Mouse (Mus musculus) hindbrain, postnatal 0 days (tissue): ENCODE measurements around the gene Tssk4. TPM values are rescaled to one million over a fixed set of nuclear protein-coding genes. Genes with fewer than 3 reads are reported as not detected.

Experiments used
- ATAC-seq: fragments of 200-750 bp; cut with Nextera tagmentation; 2 replicates; pipeline ENCODE4 v1.8.0; 2017; ENCODE audit warnings: mild to moderate bottlenecking, moderate TSS enrichment, moderate library complexity
- DNase-seq: peaks from one replicate; pipeline ENCODE4 v3.0.0-alpha.2; 2015; ENCODE audit warnings: low spot score
- H3K27ac ChIP-seq: fragments of 300-500 bp; sonication (generic); 2 replicates; pipeline ENCODE4 v1.5.1; 2014; ENCODE audit warnings: mild to moderate bottlenecking
- H3K27me3 ChIP-seq: fragments of 300-500 bp; sonication (generic); 2 replicates; pipeline ENCODE4 v1.6.1; 2014; ENCODE audit warnings: low read length, mixed read lengths; ENCODE audit not compliant: insufficient read depth
- H3K36me3 ChIP-seq: fragments of 300-500 bp; sonication (generic); 2 replicates; pipeline ENCODE4 v1.6.1; 2014; ENCODE audit warnings: low read length, mixed read lengths; ENCODE audit not compliant: insufficient read depth
- H3K4me1 ChIP-seq: fragments of 300-500 bp; sonication (generic); 2 replicates; pipeline ENCODE4 v1.6.1; 2014; ENCODE audit warnings: antibody characterized with exemption, low read length, mixed read lengths; ENCODE audit not compliant: insufficient read depth
- H3K4me2 ChIP-seq: fragments of 300-500 bp; sonication (generic); 2 replicates; pipeline ENCODE4 v1.6.1; 2014; ENCODE audit warnings: low read depth, mild to moderate bottlenecking, low read length, moderate library complexity, mixed read lengths
- H3K4me3 ChIP-seq: fragments of 300-500 bp; sonication (generic); 2 replicates; pipeline ENCODE4 v1.5.1; 2014; ENCODE audit warnings: low read length
- H3K9ac ChIP-seq: fragments of 300-500 bp; sonication (generic); replicated peaks from 2 replicates; pipeline ENCODE4 v1.6.1; 2014; ENCODE audit warnings: mild to moderate bottlenecking, low read length, moderate library complexity, mixed read lengths
- H3K9me3 ChIP-seq: fragments of 300-500 bp; sonication (generic); 2 replicates; pipeline ENCODE4 v1.6.1; 2016; ENCODE audit warnings: low read length, mixed read lengths
- CTCF ChIP-seq: IDR thresholded peaks from 2 replicates; pipeline ENCODE4 v1.5.1; 2016; ENCODE audit warnings: antibody characterized with exemption, control low read depth, low read depth
- WGBS: fragments of 180-500 bp; shearing (Covaris S2); extraction: QIAGEN DNeasy Blood & Tissue Kit; methylation state at CpG from one replicate; pipeline ENCODE4 v1.1.7; 2014; 5-methylcytosine and 5-hydroxymethylcytosine counted together
- polyA plus RNA-seq: library from polyadenylated mRNA; unstranded; fragments of >200 nt; fragmentation: Nextera tagmentation; extraction: Ambion mirVana; gene quantifications from 2 replicates; pipeline ENCODE4 v1.2.1, GENCODE M21; 2015
- total RNA-seq: library from RNA; depleted of rRNA; stranded (reverse); fragments of >200 nt; gene quantifications from 2 replicates; pipeline ENCODE4 v1.2.3, GENCODE M21; 2014; rRNA removed

Tssk4 gene
- total and polyA plus RNA-seq, 2 experiments from 2014 or later: 0.24 to 1.3 TPM

DNA sequence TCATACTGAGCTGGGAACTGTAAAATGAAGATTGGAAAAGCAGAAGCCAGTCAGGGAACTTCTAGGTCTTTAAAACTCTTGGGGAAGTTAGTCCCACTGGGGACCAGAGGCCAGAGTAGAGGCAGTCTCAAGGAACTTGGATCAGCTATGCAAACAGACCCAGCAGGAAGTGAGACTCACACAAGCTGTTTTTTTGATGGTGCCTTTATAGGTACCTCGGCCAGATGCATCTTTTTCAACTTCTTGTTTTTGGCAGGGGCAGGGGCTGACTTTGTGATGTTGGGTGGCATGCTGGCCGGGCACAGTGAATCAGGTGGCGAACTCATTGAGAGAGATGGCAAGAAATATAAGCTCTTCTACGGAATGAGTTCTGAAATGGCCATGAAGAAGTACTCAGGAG is 27.6 kb downstream of the Tssk4 start:
- no peak for TF ChIP-seq CTCF
- Histone ChIP-seq H3K27me3 (no peaks in the 10 kb centered on the region), H3K4me1 (peaks cover 4% of the 10 kb centered on the region), H3K9me3 (no peaks in the 10 kb centered on the region), H3K9ac (no peak overlapping the region), H3K4me3 (no peak overlapping the region), H3K36me3 (peaks cover 29% of the 10 kb centered on the region), H3K4me2 (no peak overlapping the region), H3K27ac (no peak overlapping the region)
- no peak for DNase-seq
- no peak for ATAC-seq
- WGBS: 87% methylated on average over 4 of the region's 4 CpGs

DNA sequence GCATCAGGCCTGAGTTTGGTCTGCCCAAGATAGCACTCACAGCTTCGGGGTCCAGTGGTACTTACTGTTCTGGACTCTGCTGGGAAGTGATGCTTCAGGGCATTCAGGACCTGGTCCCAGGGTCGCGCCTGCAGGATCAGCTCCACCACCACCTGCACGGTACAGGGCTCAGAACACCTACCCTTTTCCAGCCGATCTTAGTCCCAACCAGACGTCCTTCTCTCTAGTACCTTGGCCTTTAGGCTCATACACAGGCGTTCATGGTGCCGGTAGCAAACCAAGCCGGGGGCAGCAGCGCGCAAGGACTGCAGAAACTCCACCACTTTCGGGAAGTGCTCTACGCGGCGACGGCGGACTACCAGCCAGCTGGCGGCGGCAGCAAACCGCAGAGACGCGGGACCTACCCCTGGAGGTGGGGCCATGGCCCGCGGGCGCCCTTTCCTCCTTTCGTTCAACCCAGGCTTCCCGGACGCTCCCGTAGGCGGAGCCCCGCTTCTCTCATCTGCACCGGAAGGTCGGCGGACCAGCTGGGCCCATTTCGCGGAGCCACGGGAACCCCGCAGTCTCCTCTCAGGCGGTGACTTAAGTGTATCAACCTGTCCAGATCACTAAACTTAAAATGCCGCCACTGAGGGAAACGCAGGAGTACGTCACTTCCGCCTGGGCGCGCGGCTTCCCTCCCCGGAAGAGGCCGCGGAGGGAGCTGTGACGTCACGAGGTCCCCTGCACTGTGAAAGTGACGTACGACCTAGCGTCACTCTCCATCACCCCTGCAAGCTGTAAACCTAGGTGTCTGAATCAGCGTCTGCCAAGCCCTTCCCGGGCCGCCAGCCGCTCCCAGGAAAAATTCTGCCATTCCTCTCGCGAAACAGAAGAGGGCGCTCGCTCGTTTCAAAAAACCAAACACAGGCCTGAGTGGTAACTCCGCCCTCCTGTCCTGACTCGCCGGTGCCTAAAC is 31.5 kb downstream of the Tssk4 start, which contains the start of gene Tinf2:
Gene Tinf2 (minus strand): TSS at position 661 of the 958 bp plus-strand sequence.
- Histone ChIP-seq H3K4me3 (peak within 1 kb of the TSS; percentile 65), H3K9ac (peak within 1 kb of the TSS; percentile 75), H3K27me3 (no peaks in the 10 kb centered on the region), H3K4me1 (no peaks in the 10 kb centered on the region; the same call in 1 of the 2 replicates), H3K36me3 (peaks cover 20% of the 10 kb centered on the region), H3K4me2 (peak within 1 kb of the TSS; percentile 95), H3K9me3 (no peaks in the 10 kb centered on the region), H3K27ac (peak within 1 kb of the TSS; percentile 76)
- ATAC-seq (peak; percentile 99), DNase-seq (peak; percentile 98)
- peak; percentile 85 for TF ChIP-seq CTCF
- WGBS: under 1% methylated on average over 66 of the region's 66 CpGs

DNA sequence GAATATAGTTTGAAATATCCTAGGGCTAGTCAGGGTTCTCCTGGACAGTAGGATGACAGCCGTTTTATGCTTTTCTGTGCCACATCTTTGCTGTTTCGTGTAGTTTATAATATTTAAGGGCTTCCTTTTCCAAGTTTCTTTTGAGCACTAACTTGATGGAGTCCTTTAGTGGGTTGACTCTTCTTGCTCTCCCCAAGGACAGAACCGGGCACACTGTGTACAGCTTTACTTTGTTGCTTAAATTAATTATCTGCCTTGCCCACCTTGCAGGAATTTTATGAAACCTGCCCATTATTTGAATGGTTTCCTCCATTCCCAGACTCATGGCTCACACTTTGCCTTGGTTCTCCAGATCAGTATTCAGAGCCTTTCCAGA is 32.1 kb downstream of the Tssk4 start:
- Histone ChIP-seq H3K4me1 (no peaks in the 10 kb centered on the region; the same call in 1 of the 2 replicates), H3K4me2 (peak overlapping the region; percentile 95), H3K36me3 (peaks cover 14% of the 10 kb centered on the region), H3K9me3 (no peaks in the 10 kb centered on the region), H3K27me3 (no peaks in the 10 kb centered on the region), H3K9ac (peak overlapping the region; percentile 75; the same call in 1 of the 2 replicates), H3K4me3 (peak overlapping the region; percentile 65), H3K27ac (0 out of 2 replicates have a peak overlapping the region, but pooled peaks have one; percentile 76)
- WGBS: 8% methylated on average over 3 of the region's 3 CpGs
- DNase-seq (no peak), ATAC-seq (peak; percentile 13)
- no peak for TF ChIP-seq CTCF

DNA sequence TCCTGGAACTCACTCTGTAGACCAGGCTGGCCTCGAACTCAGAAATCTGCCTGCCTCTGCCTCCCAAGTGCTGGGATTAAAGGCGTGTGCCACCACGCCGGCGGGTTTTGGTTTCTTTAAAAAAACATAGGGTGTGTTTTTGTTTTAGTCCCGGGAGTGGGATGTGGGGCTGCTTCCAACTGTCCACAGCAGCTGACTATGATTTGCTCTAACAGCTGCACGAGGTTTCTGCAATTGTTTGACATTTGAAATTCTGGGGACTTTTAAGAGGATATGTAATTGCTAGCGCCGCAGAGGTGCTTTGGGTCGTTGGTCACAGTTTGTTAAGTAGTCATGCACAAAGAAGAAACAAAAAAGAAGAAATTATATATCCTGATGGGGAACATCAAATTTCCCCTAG is 39.4 kb downstream of the Tssk4 start:
- WGBS: 85% methylated on average over 10 of the region's 10 CpGs
- no peak for TF ChIP-seq CTCF
- Histone ChIP-seq H3K4me2 (no peak overlapping the region), H3K27me3 (no peaks in the 10 kb centered on the region), H3K9ac (no peak overlapping the region), H3K4me1 (no peaks in the 10 kb centered on the region), H3K36me3 (no peaks in the 10 kb centered on the region), H3K27ac (no peak overlapping the region), H3K9me3 (no peaks in the 10 kb centered on the region), H3K4me3 (no peak overlapping the region)
- DNase-seq: no peak
- no peak for ATAC-seq

DNA sequence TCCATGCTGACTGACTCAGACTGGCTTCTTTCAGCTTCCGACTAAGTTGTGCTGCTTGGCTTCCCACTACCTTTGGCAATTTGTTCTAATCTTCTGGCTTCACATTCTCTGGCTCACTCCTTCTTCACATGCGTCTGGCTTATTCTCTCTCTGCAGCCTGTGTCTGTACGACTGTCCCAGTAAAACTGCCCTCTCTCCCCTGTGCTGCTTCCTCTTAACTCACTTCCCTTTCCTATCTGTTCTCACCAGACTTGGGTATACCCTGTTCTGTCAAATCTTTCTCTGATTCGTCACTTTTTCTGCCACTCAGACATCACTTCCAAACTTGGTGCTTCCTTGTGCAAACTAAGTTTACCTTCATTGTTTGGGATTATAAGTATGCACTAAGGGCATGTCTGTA is 47.2 kb downstream of the Tssk4 start:
- ATAC-seq (no peak), DNase-seq (no peak)
- Histone ChIP-seq H3K4me1 (no peaks in the 10 kb centered on the region), H3K4me2 (no peak overlapping the region), H3K4me3 (no peak overlapping the region), H3K27ac (no peak overlapping the region), H3K9me3 (no peaks in the 10 kb centered on the region), H3K27me3 (no peaks in the 10 kb centered on the region), H3K9ac (no peak overlapping the region), H3K36me3 (no peaks in the 10 kb centered on the region)
- WGBS: 86% methylated on average over 4 of the region's 4 CpGs
- no peak for TF ChIP-seq CTCF

DNA sequence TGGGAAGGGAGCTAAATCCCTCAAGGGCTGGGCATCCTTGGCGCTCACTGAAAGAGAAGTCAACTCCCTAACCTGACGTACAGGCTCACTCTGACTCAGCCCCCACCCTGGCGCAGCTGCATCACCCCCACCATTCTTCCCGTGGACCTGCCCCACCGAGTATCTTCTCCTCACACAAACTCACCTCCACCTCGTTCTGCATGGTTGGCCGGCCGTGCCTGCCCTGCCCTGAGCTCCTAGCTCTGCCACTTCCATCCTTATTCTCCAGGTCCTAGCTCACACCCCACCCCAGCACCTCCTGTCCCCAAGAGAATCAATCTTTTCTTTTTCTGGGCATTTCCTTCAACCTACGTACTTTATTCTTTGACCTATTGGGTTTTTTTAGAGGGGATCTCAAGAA is 51.1 kb downstream of the Tssk4 start:
- DNase-seq: no peak
- Histone ChIP-seq H3K9ac (no peak overlapping the region), H3K9me3 (no peaks in the 10 kb centered on the region), H3K36me3 (no peaks in the 10 kb centered on the region), H3K4me2 (no peak overlapping the region), H3K27ac (no peak overlapping the region), H3K4me1 (no peaks in the 10 kb centered on the region), H3K27me3 (no peaks in the 10 kb centered on the region), H3K4me3 (no peak overlapping the region)
- no peak for ATAC-seq
- 64% methylated on average over 9 of the region's 9 CpGs for WGBS
- no peak for TF ChIP-seq CTCF

Other genes starting within 250 kb of the Tssk4 start
Only the 30 nearest of the 34 such genes appear.
- 15.8 and 18.4 TPM in 2 replicates for gene Dhrs4, start 171.4 kb upstream of the Tssk4 start, total RNA-seq
- 28.1 and 29.6 TPM in 2 replicates for gene Dhrs4, start 171.4 kb upstream of the Tssk4 start, polyA plus RNA-seq
- gene Carmil3, start 159.5 kb upstream of the Tssk4 start, total RNA-seq: 90.5 and 120 TPM in 2 replicates
- 23.8 and 25.2 TPM in 2 replicates for gene Carmil3, start 159.5 kb upstream of the Tssk4 start, polyA plus RNA-seq
- 8.3 and 19.7 TPM in 2 replicates for gene Cpne6, start 139.7 kb upstream of the Tssk4 start, total RNA-seq
- 25.3 and 28.0 TPM in 2 replicates for gene Cpne6, start 139.7 kb upstream of the Tssk4 start, polyA plus RNA-seq
- 4.4 and 7.1 TPM in 2 replicates for gene Nrl, start 125.2 kb upstream of the Tssk4 start, total RNA-seq
- gene Nrl, start 125.2 kb upstream of the Tssk4 start, polyA plus RNA-seq: 0.23 and 0.33 TPM in 2 replicates
- 30.5 and 32.0 TPM in 2 replicates for gene Pck2, start 109.9 kb upstream of the Tssk4 start, total RNA-seq
- 19.9 and 22.5 TPM in 2 replicates for gene Pck2, start 109.9 kb upstream of the Tssk4 start, polyA plus RNA-seq
- 97.9 and 118 TPM in 2 replicates for gene Dcaf11, start 90.2 kb upstream of the Tssk4 start, total RNA-seq
- gene Dcaf11, start 90.2 kb upstream of the Tssk4 start, polyA plus RNA-seq: 94.1 and 102 TPM in 2 replicates
- gene A730061H03Rik, start 89.8 kb upstream of the Tssk4 start, total RNA-seq: not detected in 2 replicates
- gene A730061H03Rik, start 89.8 kb upstream of the Tssk4 start, polyA plus RNA-seq: 0.55 TPM in 1 of 2 replicates, not detected in the other
- gene Fitm1, start 74.6 kb upstream of the Tssk4 start, total RNA-seq: 2.9 TPM in 1 of 2 replicates, not detected in the other
- gene Fitm1, start 74.6 kb upstream of the Tssk4 start, polyA plus RNA-seq: 0.25 TPM in 1 of 2 replicates, not detected in the other
- 86.5 and 128 TPM in 2 replicates for gene Psme1, start 72.1 kb upstream of the Tssk4 start, total RNA-seq
- 226 and 244 TPM in 2 replicates for gene Psme1, start 72.1 kb upstream of the Tssk4 start, polyA plus RNA-seq
- 26.6 and 51.6 TPM in 2 replicates for gene Emc9, start 64.9 kb upstream of the Tssk4 start, total RNA-seq
- gene Emc9, start 64.9 kb upstream of the Tssk4 start, polyA plus RNA-seq: 79.0 and 82.2 TPM in 2 replicates
- gene Psme2, start 59.1 kb upstream of the Tssk4 start, total RNA-seq: 51.9 and 57.6 TPM in 2 replicates
- 163 and 208 TPM in 2 replicates for gene Psme2, start 59.1 kb upstream of the Tssk4 start, polyA plus RNA-seq
- 23.6 and 25.5 TPM in 2 replicates for gene Rnf31, start 58.5 kb upstream of the Tssk4 start, total RNA-seq
- gene Rnf31, start 58.5 kb upstream of the Tssk4 start, polyA plus RNA-seq: 21.0 and 21.2 TPM in 2 replicates
- gene Irf9, start 46.6 kb upstream of the Tssk4 start, total RNA-seq: 14.8 and 18.4 TPM in 2 replicates
- 7.3 and 10.1 TPM in 2 replicates for gene Irf9, start 46.6 kb upstream of the Tssk4 start, polyA plus RNA-seq
- gene Rec8, start 32.1 kb upstream of the Tssk4 start, total RNA-seq: 11.6 and 12.8 TPM in 2 replicates
- gene Rec8, start 32.1 kb upstream of the Tssk4 start, polyA plus RNA-seq: 12.2 and 14.1 TPM in 2 replicates
- gene Ipo4, start 14.2 kb upstream of the Tssk4 start, total RNA-seq: 120 and 132 TPM in 2 replicates
- gene Ipo4, start 14.2 kb upstream of the Tssk4 start, polyA plus RNA-seq: 92.5 and 106 TPM in 2 replicates
- 2.8 and 7.9 TPM in 2 replicates for gene Gm49378, start 12.3 kb upstream of the Tssk4 start, total RNA-seq
- 1.0 and 1.4 TPM in 2 replicates for gene Gm49378, start 12.3 kb upstream of the Tssk4 start, polyA plus RNA-seq
- 55.3 and 59.3 TPM in 2 replicates for gene Tm9sf1, start 6.4 kb upstream of the Tssk4 start, total RNA-seq
- gene Tm9sf1, start 6.4 kb upstream of the Tssk4 start, polyA plus RNA-seq: 59.7 and 62.8 TPM in 2 replicates
- gene Mdp1, start 10.3 kb downstream of the Tssk4 start, total RNA-seq: 40.6 and 45.1 TPM in 2 replicates
- 70.6 and 70.8 TPM in 2 replicates for gene Mdp1, start 10.3 kb downstream of the Tssk4 start, polyA plus RNA-seq
- 17.5 and 24.3 TPM in 2 replicates for gene Gmpr2, start 21.8 kb downstream of the Tssk4 start, total RNA-seq
- 36.9 and 37.6 TPM in 2 replicates for gene Gmpr2, start 21.8 kb downstream of the Tssk4 start, polyA plus RNA-seq
- 128 and 143 TPM in 2 replicates for gene Nedd8, start 21.9 kb downstream of the Tssk4 start, total RNA-seq
- gene Nedd8, start 21.9 kb downstream of the Tssk4 start, polyA plus RNA-seq: 629 TPM in 2 replicates
- 18.7 and 21.9 TPM in 2 replicates for gene Tinf2, start 31.6 kb downstream of the Tssk4 start, total RNA-seq
- 23.8 and 27.3 TPM in 2 replicates for gene Tinf2, start 31.6 kb downstream of the Tssk4 start, polyA plus RNA-seq
- 0.10 and 0.11 TPM in 2 replicates for gene Tgm1, start 63.7 kb downstream of the Tssk4 start, total RNA-seq
- gene Tgm1, start 63.7 kb downstream of the Tssk4 start, polyA plus RNA-seq: 0.06 and 0.16 TPM in 2 replicates
- 78.7 and 83.8 TPM in 2 replicates for gene Rabggta, start 72.1 kb downstream of the Tssk4 start, total RNA-seq
- 50.4 and 51.9 TPM in 2 replicates for gene Rabggta, start 72.1 kb downstream of the Tssk4 start, polyA plus RNA-seq
- 62.0 and 69.2 TPM in 2 replicates for gene Dhrs1, start 95.5 kb downstream of the Tssk4 start, total RNA-seq
- 86.0 and 88.3 TPM in 2 replicates for gene Dhrs1, start 95.5 kb downstream of the Tssk4 start, polyA plus RNA-seq
- 19.9 and 28.9 TPM in 2 replicates for gene Nop9, start 95.5 kb downstream of the Tssk4 start, total RNA-seq
- 23.0 and 23.5 TPM in 2 replicates for gene Nop9, start 95.5 kb downstream of the Tssk4 start, polyA plus RNA-seq
- gene Cideb, start 108.3 kb downstream of the Tssk4 start, total RNA-seq: 1.9 TPM in 1 of 2 replicates, not detected in the other
- 0.75 and 0.81 TPM in 2 replicates for gene Cideb, start 108.3 kb downstream of the Tssk4 start, polyA plus RNA-seq
- gene Ltb4r2, start 111.2 kb downstream of the Tssk4 start, total RNA-seq: 0.16 and 0.32 TPM in 2 replicates
- 0.69 and 0.78 TPM in 2 replicates for gene Ltb4r2, start 111.2 kb downstream of the Tssk4 start, polyA plus RNA-seq
- gene Ltb4r1, start 115.8 kb downstream of the Tssk4 start, total RNA-seq: 0.43 and 0.52 TPM in 2 replicates
- 0.64 and 0.71 TPM in 2 replicates for gene Ltb4r1, start 115.8 kb downstream of the Tssk4 start, polyA plus RNA-seq
- 5.6 and 5.8 TPM in 2 replicates for gene Adcy4, start 133.9 kb downstream of the Tssk4 start, total RNA-seq
- 1.7 and 2.8 TPM in 2 replicates for gene Adcy4, start 133.9 kb downstream of the Tssk4 start, polyA plus RNA-seq
- 0.42 and 1.7 TPM in 2 replicates for gene Ripk3, start 138.7 kb downstream of the Tssk4 start, total RNA-seq
- 1.7 and 2.0 TPM in 2 replicates for gene Ripk3, start 138.7 kb downstream of the Tssk4 start, polyA plus RNA-seq